Mouse (Mus musculus) lung, postnatal 36 days (tissue): ENCODE data around the gene Gm9733.
"Not testable (repeated sequence)": the region's sequence is repeated elsewhere in the genome, so short reads cannot be mapped to it uniquely, and the experiment has no call there.

Experiments
- DNase-seq: peaks from one replicate; pipeline ENCODE4 v3.0.0; 2022; ENCODE audit warnings: mixed read lengths

Gene Gm9733

GRCm38 (mm10) chr3:15332063-15332462 lies at the start of gene Gm9733:
Gene Gm9733, minus strand, starts transcription at chr3:15332302.
- no peak for DNase-seq

DNA sequence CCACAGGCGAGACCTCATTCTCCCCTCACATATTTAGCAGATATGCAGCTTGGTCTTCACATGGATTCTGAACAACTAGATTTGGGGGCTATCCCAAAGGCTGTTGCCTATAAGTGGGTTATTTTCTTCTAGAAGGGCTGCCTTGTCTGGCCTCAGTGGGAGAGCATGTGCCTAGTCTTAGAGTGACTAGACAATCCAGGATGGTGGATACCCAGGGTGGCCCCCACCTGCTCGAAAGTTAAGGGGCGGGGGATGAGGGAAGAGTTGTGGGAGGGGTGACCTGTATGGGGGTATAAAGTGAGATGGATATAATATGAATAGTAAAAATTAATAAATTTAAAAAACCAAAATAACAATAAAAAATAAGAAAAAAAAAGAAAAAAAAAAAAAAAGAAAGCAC lies 23.6 kb upstream of the Gm9733 start:
- DNase-seq, result not testable (repeated sequence)

- not testable (repeated sequence) for DNase-seq
Measured at GRCm38 (mm10) chr3:15350318-15350717, 18.2 kb upstream of the Gm9733 start.

GRCm38 (mm10) chr3:15345606-15346005 lies 13.5 kb upstream of the Gm9733 start:
- not testable (repeated sequence) for DNase-seq

DNA sequence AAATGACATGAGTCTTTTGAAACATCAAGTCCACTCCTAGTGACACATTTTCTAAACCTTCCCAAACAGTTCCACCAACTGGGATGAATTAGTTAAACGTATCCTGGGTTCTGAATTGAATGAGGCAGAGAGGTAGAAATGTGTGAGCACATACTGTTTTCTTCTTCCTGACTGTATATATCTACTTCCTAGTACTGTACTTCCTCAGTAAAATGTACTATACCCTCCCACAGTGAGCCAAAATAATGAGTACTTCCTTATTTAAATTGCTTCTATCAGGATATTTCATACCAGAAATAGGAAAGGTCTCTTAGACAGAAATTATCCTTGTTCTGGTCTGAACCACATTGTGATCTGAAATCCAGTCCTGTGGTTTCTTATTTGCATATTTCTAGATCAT lies 8.2 kb upstream of the Gm9733 start:
- DNase-seq, result peak; percentile 20

DNA sequence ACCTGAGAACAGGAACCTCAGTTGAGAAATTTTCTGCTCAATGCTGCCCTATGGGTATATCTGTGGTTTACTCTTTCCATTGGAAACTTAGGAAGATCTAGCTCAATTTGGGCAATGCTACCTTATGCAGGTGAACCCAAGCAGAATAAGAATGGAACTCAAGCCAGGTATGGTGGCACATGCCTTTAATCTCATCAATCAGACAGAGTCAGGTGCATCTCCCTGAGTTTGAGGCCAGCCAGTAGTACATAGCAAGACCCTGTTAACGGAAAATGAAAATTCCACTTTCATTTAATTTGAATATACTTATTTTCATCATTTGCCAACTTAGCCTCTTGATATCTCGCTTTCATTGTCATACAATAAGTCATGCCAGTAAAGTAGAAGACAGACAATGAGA lies 2.1 kb upstream of the Gm9733 start:
- no peak for DNase-seq

DNA sequence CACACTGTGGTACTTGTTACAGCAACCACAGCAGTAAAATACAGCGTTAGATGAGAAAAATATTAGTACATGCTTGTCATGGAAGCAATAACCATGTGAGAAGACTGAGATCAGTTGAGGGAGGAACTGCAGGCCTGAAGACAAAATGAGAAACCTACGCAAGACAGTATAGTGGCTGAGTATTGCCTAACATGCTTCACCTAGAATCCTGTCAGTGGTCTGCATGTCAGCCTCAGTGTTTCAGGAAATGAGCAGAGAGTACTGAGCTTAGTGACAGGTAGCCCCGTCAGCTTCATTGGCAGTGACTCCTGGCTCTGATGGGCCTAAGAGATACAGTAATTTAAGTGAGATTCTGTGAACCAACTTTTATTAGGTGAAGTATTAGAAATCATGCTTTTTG lies 557 bp downstream of the Gm9733 start:
- peak; percentile 28 for DNase-seq

GRCm38 (mm10) chr3:15329549-15329948 lies 2.6 kb downstream of the Gm9733 start:
- no peak for DNase-seq

DNA sequence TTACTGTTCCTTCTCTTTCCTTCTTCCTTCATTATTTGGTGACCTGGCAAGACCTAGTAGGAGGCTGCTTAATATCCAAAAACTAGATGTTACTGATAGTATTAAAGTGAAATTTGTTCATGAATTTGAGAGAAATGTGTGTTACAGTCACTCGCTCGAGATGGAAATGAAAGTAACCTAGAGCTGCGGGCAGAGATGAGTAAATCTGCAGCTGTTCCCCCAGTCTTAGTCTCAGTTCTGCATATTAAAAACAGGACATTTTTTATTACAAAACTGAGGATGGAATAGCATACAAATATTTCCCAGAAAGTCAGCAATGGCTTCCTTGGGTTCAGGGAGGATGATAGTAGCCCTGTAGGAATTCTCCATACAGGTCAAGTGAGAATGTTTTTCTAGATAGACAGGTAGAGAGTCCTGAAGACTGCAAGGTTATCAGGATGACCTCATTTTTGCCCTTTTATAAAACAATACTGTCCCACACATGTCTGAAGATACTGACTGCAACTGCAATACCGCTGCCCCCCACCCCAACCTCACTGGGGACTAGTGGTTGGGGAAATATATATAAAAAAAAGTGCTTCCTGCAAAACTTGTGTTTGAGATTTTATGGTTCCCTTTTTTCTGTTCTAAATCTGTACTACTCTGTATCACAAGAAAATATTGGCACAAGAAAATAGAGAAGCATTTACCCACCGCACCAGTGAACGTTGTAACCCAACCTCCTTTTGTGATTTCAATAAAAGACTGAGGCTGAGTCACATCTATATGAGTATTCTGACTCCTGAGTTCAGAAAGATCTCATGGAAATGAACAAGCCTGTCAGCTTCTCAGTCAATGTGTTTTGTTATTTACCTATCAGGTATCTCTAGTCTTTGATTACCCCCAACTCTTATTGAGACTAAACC lies 47.4 kb downstream of the Gm9733 start:
- peak; percentile 24 for DNase-seq

- DNase-seq, result peak; percentile 11
Measured at GRCm38 (mm10) chr3:15275899-15276526, 56.1 kb downstream of the Gm9733 start.

DNA sequence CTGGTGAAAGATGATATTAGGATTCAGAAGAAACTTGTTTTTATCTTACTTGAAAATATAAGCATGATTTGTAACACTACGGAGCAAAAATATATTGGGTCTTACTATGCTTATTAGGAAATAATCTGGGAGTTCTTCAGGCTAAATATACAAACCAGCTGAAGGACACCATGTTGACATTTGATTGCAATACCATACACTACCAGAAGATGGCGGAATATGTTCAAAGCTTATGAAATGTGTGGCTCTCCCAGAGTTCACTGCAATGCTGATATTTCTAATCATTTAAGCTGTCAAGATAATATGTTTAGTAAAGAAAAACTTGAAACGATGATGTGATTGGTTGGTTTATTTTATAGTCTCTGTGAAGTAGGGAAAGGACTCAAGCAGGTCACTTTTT lies 67.7 kb downstream of the Gm9733 start:
- DNase-seq, result peak; percentile 67

DNA sequence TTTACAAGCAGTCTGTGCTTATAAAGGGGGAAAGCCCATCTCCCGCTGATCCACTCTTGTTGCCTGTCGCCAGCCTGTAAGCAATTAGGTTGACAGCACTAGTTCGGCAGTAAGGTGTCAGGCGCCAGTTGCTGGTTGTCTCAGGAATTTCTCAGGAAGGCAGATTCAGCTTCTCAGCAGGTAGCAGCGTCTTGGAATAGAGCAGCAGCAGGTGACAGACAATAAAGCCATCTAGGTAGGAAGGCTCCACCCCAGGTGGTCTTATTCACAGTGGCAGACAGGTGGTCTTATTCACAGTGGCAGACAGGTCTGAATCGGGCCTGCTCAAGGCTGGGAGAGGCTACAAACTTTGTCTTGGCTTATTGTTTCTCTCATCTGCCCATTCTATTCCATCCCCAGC lies 76.4 kb downstream of the Gm9733 start:
- no peak for DNase-seq
